Mouse (Mus musculus): ENCODE results near the gene Gm14139. TPM values are rescaled to one million over a fixed set of nuclear protein-coding genes. Genes with fewer than 3 reads are reported as not detected.
"Not testable (repeated sequence)": the region's sequence is repeated elsewhere in the genome, so short reads cannot be mapped to it uniquely, and the experiment has no call there.

The Gm14139 gene
- polyA plus RNA-seq, 1 experiment from 2014 or later: 0.12 TPM

DNA sequence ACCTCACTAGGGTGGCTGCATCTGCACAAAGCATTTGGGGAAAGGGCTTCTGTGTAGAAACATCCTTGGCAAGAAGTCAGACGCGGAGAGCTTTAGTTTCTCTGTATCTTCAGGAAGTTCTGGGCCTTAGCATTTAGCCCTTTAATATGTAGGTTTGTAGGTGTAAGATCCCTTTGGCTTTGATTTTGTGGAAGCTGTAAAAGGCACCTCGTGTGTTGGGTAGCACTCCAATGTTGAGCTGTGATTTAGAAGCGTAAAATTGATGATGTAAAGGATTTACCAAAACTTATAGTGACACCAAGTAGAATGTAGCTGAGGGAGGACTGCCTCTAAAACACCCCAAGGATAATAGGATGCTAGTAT lies 36.8 kb downstream of the Gm14139 start:
- Histone ChIP-seq H3K4me2 (ENCODE audit: low read depth, low read length) (peak overlapping the region; percentile 65), H3K4me3 (ENCODE audit: low read length) (peak overlapping the region; percentile 51), H3K9ac (ENCODE audit: low read length) (peak overlapping the region; percentile 58)
- H3K4me1 ChIP-seq (ENCODE audit: control insufficient read depth, insufficient read depth, low read length); H3K36me3 ChIP-seq (ENCODE audit: control insufficient read depth, insufficient read depth); H3K27me3 ChIP-seq (ENCODE audit: control insufficient read depth, insufficient read depth, low read length); ATAC-seq (replicated peaks; ENCODE audit: extremely low read depth, insufficient read depth, low FRiP score); H3K9me3 ChIP-seq (replicated peaks; ENCODE audit: control insufficient read depth, low read length); H3K27ac ChIP-seq (ENCODE audit: low read length): not testable (repeated sequence)
- WGBS: 3% methylated on average over 2 of the region's 4 CpGs

DNA sequence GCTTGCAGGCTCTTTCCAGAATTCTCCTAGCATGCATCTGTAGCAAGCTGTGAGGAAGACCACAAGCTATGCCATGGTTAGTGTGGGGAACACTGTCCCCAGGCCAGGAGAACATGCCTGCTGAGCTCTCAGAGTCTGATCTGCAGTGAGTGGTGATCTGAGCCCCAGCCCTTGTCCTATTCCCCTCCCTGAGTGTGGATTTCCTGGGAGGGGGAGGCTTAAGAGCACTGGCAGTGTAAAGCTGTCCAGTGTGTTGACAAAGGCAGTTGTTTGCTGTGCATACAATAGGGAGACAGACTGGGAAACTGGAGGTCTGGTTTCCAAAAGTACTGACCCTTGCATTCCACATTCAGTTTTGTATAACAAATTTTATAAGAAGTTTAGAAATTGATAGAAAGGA lies 41.7 kb downstream of the Gm14139 start:
- not testable (repeated sequence) for H3K4me3 ChIP-seq (ENCODE audit: low read length); H3K4me2 ChIP-seq (ENCODE audit: low read depth, low read length); ATAC-seq (replicated peaks; ENCODE audit: extremely low read depth, insufficient read depth, low FRiP score); H3K27ac ChIP-seq (ENCODE audit: low read length); H3K36me3 ChIP-seq (ENCODE audit: control insufficient read depth, insufficient read depth); H3K27me3 ChIP-seq (ENCODE audit: control insufficient read depth, insufficient read depth, low read length); H3K9ac ChIP-seq (ENCODE audit: low read length); H3K4me1 ChIP-seq (ENCODE audit: control insufficient read depth, insufficient read depth, low read length); H3K9me3 ChIP-seq (replicated peaks; ENCODE audit: control insufficient read depth, low read length)

Other genes starting within 250 kb of the Gm14139 start
- 5.9 and 6.3 TPM in 2 replicates for gene Zfp120, start 45.0 kb upstream of the Gm14139 start, polyA plus RNA-seq (2015; fragmentation: Nextera tagmentation; extraction: Ambion mirVana)
- not detected in 2 replicates for gene Gm10770, start 2.1 kb upstream of the Gm14139 start, polyA plus RNA-seq (2015; fragmentation: Nextera tagmentation; extraction: Ambion mirVana)
- 4.1 TPM in 2 replicates for gene Zfp937, start 36.3 kb downstream of the Gm14139 start, polyA plus RNA-seq (2015; fragmentation: Nextera tagmentation; extraction: Ambion mirVana)
- gene Gm21994, start 73.8 kb downstream of the Gm14139 start, polyA plus RNA-seq (2015; fragmentation: Nextera tagmentation; extraction: Ambion mirVana): 2.8 and 3.9 TPM in 2 replicates
- not detected in 2 replicates for gene Gm14124, start 75.8 kb downstream of the Gm14139 start, polyA plus RNA-seq (2015; fragmentation: Nextera tagmentation; extraction: Ambion mirVana)
- gene Gm10130, start 141.9 kb downstream of the Gm14139 start, polyA plus RNA-seq (2015; fragmentation: Nextera tagmentation; extraction: Ambion mirVana): 2.5 and 2.6 TPM in 2 replicates
- 3.9 and 4.9 TPM in 2 replicates for gene 3300002I08Rik, start 181.0 kb downstream of the Gm14139 start, polyA plus RNA-seq (2015; fragmentation: Nextera tagmentation; extraction: Ambion mirVana)

All from heart, embryonic 16.5 days (tissue).